Mouse (Mus musculus): Measurements from ENCODE around the gene Ilf2.

Gene Ilf2

GRCm38 (mm10) chr3:90475831-90476611 is at the start of gene Ilf2:
Gene Ilf2, plus strand, starts transcription at chr3:90476126.
- DNase-seq (ENCODE audit: low read depth, low spot score) = peak; percentile 99

- peak; percentile 38 for DNase-seq (ENCODE audit: low read depth, low spot score)
Measured at GRCm38 (mm10) chr3:90427574-90427973, 48.4 kb upstream of the Ilf2 start.

- DNase-seq (ENCODE audit: low read depth, low spot score) = peak; percentile 58
Measured at GRCm38 (mm10) chr3:90428186-90428585, 47.7 kb upstream of the Ilf2 start.

- DNase-seq (ENCODE audit: low read depth, low spot score) = no peak
Measured at GRCm38 (mm10) chr3:90429576-90429975, 46.4 kb upstream of the Ilf2 start.

- no peak for DNase-seq (ENCODE audit: low read depth, low spot score)
Measured at GRCm38 (mm10) chr3:90432348-90432747, 43.6 kb upstream of the Ilf2 start.

GRCm38 (mm10) chr3:90432811-90433219 is 43.1 kb upstream of the Ilf2 start:
- peak; percentile 30 for DNase-seq (ENCODE audit: low read depth, low spot score)

GRCm38 (mm10) chr3:90433381-90434020 is 42.4 kb upstream of the Ilf2 start, which contains the start of gene Ints3:
Gene Ints3, minus strand, starts transcription at chr3:90433622.
- DNase-seq (ENCODE audit: low read depth, low spot score) = peak; percentile 100

- no peak for DNase-seq (ENCODE audit: low read depth, low spot score)
Measured at GRCm38 (mm10) chr3:90434073-90434730, 41.7 kb upstream of the Ilf2 start.

GRCm38 (mm10) chr3:90437131-90437530 is 38.8 kb upstream of the Ilf2 start:
- no peak for DNase-seq (ENCODE audit: low read depth, low spot score)

GRCm38 (mm10) chr3:90440756-90441155 is 35.2 kb upstream of the Ilf2 start:
- no peak for DNase-seq (ENCODE audit: low read depth, low spot score)

GRCm38 (mm10) chr3:90443977-90444376 is 31.9 kb upstream of the Ilf2 start:
- DNase-seq (ENCODE audit: low read depth, low spot score) = no peak

- no peak for DNase-seq (ENCODE audit: low read depth, low spot score)
Measured at GRCm38 (mm10) chr3:90445417-90446200, 30.3 kb upstream of the Ilf2 start.

- DNase-seq (ENCODE audit: low read depth, low spot score) = peak; percentile 93
Measured at GRCm38 (mm10) chr3:90446389-90447122, 29.4 kb upstream of the Ilf2 start.

GRCm38 (mm10) chr3:90447123-90447494 is 28.8 kb upstream of the Ilf2 start:
- no peak for DNase-seq (ENCODE audit: low read depth, low spot score)

GRCm38 (mm10) chr3:90448626-90449025 is 27.3 kb upstream of the Ilf2 start:
- no peak for DNase-seq (ENCODE audit: low read depth, low spot score)

- DNase-seq (ENCODE audit: low read depth, low spot score) = no peak
Measured at GRCm38 (mm10) chr3:90450874-90451273, 25.1 kb upstream of the Ilf2 start.

- DNase-seq (ENCODE audit: low read depth, low spot score) = no peak
Measured at GRCm38 (mm10) chr3:90451396-90452095, 24.4 kb upstream of the Ilf2 start.

GRCm38 (mm10) chr3:90454931-90455330 is 21.0 kb upstream of the Ilf2 start:
- no peak for DNase-seq (ENCODE audit: low read depth, low spot score)

- no peak for DNase-seq (ENCODE audit: low read depth, low spot score)
Measured at GRCm38 (mm10) chr3:90459727-90460126, 16.2 kb upstream of the Ilf2 start.

- no peak for DNase-seq (ENCODE audit: low read depth, low spot score)
Measured at GRCm38 (mm10) chr3:90460315-90460714, 15.6 kb upstream of the Ilf2 start.
